Mouse (Mus musculus) neural tube, embryonic 15.5 days (tissue): ENCODE results near the gene Akap2. TPM values are rescaled to one million over a fixed set of nuclear protein-coding genes. Genes with fewer than 3 reads are reported as not detected.

ENCODE experiments used
- ATAC-seq: fragments of 200-750 bp; cut with Nextera tagmentation; 2 replicates; pipeline ENCODE4 v1.8.0; 2017; ENCODE audit warnings: mild to moderate bottlenecking, moderate TSS enrichment, moderate library complexity; ENCODE audit not compliant: low FRiP score
- H3K27ac ChIP-seq: fragments of 300-500 bp; sonication (generic); replicated peaks from 2 replicates; pipeline ENCODE4 v1.5.1; 2015; ENCODE audit warnings: mild to moderate bottlenecking, inconsistent platforms
- H3K27me3 ChIP-seq: fragments of 300-500 bp; sonication (generic); replicated peaks from 2 replicates; pipeline ENCODE4 v1.6.1; 2015; ENCODE audit warnings: inconsistent platforms
- H3K36me3 ChIP-seq: fragments of 300-500 bp; sonication (generic); 2 replicates; pipeline ENCODE4 v1.6.1; 2015; ENCODE audit warnings: inconsistent platforms
- H3K4me1 ChIP-seq: fragments of 300-500 bp; sonication (generic); 2 replicates; pipeline ENCODE4 v1.6.1; 2015; ENCODE audit warnings: inconsistent platforms
- H3K4me2 ChIP-seq: fragments of 300-500 bp; sonication (generic); 2 replicates; pipeline ENCODE4 v1.6.1; 2015; ENCODE audit warnings: inconsistent platforms, mild to moderate bottlenecking, moderate library complexity
- H3K4me3 ChIP-seq: fragments of 300-500 bp; sonication (generic); replicated peaks from 2 replicates; pipeline ENCODE4 v1.5.1; 2015; ENCODE audit warnings: mild to moderate bottlenecking, inconsistent platforms
- H3K9ac ChIP-seq: fragments of 300-500 bp; sonication (generic); replicated peaks from 2 replicates; pipeline ENCODE4 v1.6.1; 2015; ENCODE audit warnings: mild to moderate bottlenecking, inconsistent platforms
- H3K9me3 ChIP-seq: fragments of 300-500 bp; sonication (generic); replicated peaks from 2 replicates; pipeline ENCODE4 v1.6.1; 2016; ENCODE audit warnings: inconsistent platforms
- WGBS: fragments of 180-500 bp; shearing (Covaris S2); methylation state at CpG from one replicate; pipeline ENCODE4 v1.1.7; 2015; ENCODE audit warnings: mixed read lengths; 5-methylcytosine and 5-hydroxymethylcytosine counted together
- polyA plus RNA-seq: library from polyadenylated mRNA; unstranded; fragments of >200 nt; fragmentation: Nextera tagmentation; extraction: Ambion mirVana; gene quantifications from 2 replicates; pipeline ENCODE4 v1.2.1, GENCODE M21; 2015

Gene Akap2
- polyA plus RNA-seq, 1 experiment from 2014 or later = 11.0 TPM

DNA sequence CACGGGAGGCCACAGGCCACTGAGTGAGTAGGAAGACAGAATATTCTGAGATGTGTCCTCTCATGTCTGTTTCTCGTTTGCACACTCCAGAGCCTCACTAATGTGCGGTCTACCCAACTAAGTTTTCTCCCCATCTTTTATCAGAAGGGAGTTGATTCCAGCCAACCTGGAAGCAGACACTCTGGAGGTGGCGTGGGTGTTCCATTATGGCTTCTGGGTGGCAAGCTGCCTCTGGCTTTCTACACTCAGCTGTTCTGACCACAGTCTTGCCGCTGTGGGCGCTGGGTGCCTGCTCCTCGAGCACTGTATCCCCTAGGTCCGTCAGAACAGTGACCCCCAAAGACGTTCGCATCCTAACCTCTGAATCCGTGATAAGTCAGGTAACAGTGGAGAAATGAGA lies 34.5 kb upstream of the Akap2 start:
- no peak overlapping the region for H3K9ac ChIP-seq
- 90% methylated on average over 11 of the region's 11 CpGs for WGBS
- no peaks in the 10 kb centered on the region for H3K9me3 ChIP-seq
- no peak overlapping the region for H3K4me2 ChIP-seq
- no peaks in the 10 kb centered on the region for H3K36me3 ChIP-seq
- ATAC-seq = no peak
- H3K4me3 ChIP-seq = no peak overlapping the region
- no peak overlapping the region for H3K27ac ChIP-seq
- no peaks in the 10 kb centered on the region for H3K27me3 ChIP-seq
- no peaks in the 10 kb centered on the region for H3K4me1 ChIP-seq

DNA sequence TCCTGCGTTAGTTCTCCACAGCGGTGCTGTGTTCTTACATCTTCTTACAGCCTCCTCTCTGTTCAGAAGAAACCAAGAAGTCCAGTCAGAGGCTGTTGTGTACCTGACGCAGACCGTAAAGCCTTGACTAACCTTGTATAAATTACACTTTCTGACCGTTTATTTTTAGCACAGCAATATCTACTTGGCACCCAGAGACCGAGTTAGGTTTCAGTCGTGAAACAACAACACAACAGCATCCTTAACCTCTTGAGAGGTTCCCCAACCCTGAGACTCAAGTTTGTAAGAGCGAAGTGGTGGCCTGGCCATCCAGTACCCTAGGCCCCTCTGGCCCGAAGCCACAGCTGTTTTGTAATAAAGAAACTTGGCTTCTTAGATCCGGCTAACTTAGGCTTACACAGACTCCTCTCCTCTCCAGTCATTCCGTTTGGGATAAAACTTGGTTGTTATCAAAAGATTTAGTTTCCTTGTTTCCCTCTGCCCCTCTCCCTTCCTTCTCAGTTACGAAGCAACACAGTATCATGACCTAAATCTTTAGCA lies 32.7 kb upstream of the Akap2 start:
- H3K4me3 ChIP-seq = no peak overlapping the region
- no peak overlapping the region for H3K27ac ChIP-seq
- H3K4me1 ChIP-seq = no peaks in the 10 kb centered on the region
- H3K9me3 ChIP-seq = no peaks in the 10 kb centered on the region
- H3K4me2 ChIP-seq = no peak overlapping the region
- ATAC-seq = no peak
- 89% methylated on average over 12 of the region's 12 CpGs for WGBS
- no peaks in the 10 kb centered on the region for H3K36me3 ChIP-seq
- no peak overlapping the region for H3K9ac ChIP-seq
- H3K27me3 ChIP-seq = no peaks in the 10 kb centered on the region

DNA sequence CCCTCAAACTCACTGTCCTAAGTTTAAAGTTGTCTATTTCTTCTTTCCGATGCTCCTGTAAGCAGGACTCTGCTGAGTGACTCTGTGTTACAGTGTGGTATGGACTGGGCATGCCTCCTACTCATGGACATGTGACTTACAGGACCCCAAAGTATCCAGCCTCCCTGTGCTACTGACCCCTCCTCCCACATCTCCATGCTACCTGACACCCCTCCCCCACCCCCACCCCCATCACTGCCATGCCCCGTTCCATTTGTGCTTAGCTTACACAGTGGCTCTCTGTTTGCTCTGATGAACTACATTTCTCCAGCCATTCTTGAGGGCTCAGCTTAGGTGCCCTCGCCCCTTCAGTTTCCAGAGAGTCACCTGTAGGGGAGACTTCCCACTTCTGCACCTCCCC lies 30.7 kb upstream of the Akap2 start:
- no peak overlapping the region for H3K9ac ChIP-seq
- no peaks in the 10 kb centered on the region for H3K4me1 ChIP-seq
- no peaks in the 10 kb centered on the region for H3K9me3 ChIP-seq
- WGBS = 69% methylated on average over 3 of the region's 3 CpGs
- H3K4me3 ChIP-seq = no peak overlapping the region
- H3K4me2 ChIP-seq = no peak overlapping the region
- no peak for ATAC-seq
- H3K36me3 ChIP-seq = no peaks in the 10 kb centered on the region
- no peak overlapping the region for H3K27ac ChIP-seq
- H3K27me3 ChIP-seq = no peaks in the 10 kb centered on the region

DNA sequence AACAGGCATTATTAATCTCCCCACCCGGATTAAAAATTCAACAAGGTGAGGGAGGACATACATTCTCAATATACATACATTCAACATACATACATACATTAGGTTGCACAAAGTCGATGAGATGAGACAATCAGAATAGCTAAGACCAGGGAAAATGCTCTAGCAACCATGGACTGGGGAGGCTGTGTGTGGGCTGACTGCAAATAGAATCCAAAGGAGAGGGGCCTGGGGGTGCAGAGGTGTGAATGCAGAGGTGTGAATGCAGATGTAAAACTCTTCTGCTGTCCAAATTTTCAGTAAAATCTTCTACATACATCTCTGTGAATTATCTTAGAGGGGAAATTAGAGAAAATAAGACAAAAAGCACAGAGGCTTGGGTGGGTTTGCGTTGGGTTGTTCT lies 29.9 kb upstream of the Akap2 start:
- no peaks in the 10 kb centered on the region for H3K4me1 ChIP-seq
- no peaks in the 10 kb centered on the region for H3K36me3 ChIP-seq
- H3K4me2 ChIP-seq = no peak overlapping the region
- H3K27me3 ChIP-seq = no peaks in the 10 kb centered on the region
- no peak for ATAC-seq
- WGBS = 85% methylated on average over 3 of the region's 3 CpGs
- H3K27ac ChIP-seq = no peak overlapping the region
- no peak overlapping the region for H3K4me3 ChIP-seq
- H3K9ac ChIP-seq = no peak overlapping the region
- H3K9me3 ChIP-seq = no peaks in the 10 kb centered on the region

DNA sequence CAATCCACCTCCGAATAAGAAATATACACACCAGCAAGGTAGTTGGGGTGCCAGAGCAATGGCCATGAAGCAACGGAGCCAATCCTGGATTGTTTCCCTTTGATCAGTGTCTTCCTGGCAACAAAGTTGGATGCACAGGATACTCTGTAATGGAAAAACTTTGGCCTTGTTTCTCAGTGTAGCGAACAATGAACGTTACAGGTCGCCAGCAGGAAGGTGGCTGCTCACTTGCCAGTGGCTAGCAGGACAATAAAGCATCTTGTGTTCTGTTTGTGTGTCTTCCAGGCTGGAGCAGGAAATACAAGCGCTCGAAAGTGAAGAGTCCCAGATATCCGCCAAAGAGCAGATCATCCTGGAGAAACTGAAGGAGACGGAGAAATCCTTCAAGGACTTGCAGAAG lies 29.3 kb upstream of the Akap2 start:
- Histone ChIP-seq H3K27me3 (no peaks in the 10 kb centered on the region), H3K36me3 (no peaks in the 10 kb centered on the region), H3K4me1 (no peaks in the 10 kb centered on the region), H3K4me3 (no peak overlapping the region), H3K4me2 (no peak overlapping the region), H3K9ac (no peak overlapping the region), H3K9me3 (no peaks in the 10 kb centered on the region), H3K27ac (no peak overlapping the region)
- no peak for ATAC-seq
- WGBS = 83% methylated on average over 9 of the region's 9 CpGs

DNA sequence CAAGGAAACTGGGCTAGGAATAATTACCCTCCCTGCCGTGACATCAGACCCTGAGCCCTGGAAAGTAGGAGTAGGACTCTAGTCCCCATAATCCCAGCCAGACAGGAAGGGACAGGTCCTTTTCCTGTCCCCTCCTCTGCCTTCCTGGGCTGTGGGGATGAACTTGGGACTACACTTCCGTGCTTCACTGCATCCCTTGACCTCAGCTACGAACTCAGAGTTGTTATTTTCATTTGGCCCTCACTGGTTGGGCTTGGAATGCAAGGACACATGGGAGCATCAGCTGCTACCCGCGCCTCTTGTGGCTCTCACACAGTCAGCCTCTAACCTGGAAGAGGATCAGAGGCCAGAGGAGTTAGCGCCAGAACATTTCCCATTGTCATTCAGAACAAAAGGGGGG lies 27.5 kb upstream of the Akap2 start:
- H3K4me2 ChIP-seq = no peak overlapping the region
- 80% methylated on average over 6 of the region's 6 CpGs for WGBS
- no peak overlapping the region for H3K27ac ChIP-seq
- no peaks in the 10 kb centered on the region for H3K36me3 ChIP-seq
- ATAC-seq = no peak
- H3K4me1 ChIP-seq = no peaks in the 10 kb centered on the region
- H3K27me3 ChIP-seq = no peaks in the 10 kb centered on the region
- no peaks in the 10 kb centered on the region for H3K9me3 ChIP-seq
- H3K9ac ChIP-seq = no peak overlapping the region
- H3K4me3 ChIP-seq = no peak overlapping the region

DNA sequence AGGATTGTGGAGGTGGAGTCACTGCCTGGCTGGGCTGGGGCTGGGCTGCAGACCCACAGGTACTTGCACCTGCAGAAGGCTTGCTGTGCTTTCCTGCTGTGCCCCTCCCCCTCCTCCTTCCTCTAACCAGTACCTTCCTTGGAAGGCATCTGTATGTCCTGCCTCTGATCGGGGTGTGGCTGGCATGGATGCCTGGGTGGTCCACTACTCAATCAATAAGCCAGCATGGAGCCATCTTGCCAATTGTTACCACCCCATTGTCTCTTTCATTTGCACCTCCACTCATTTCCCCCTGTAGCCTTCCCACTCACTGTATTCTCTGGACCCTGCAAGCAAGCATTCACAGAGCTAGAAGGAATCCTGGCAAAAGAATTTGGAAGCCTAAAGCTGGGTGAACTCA lies 26.7 kb upstream of the Akap2 start:
- ATAC-seq = no peak
- Histone ChIP-seq H3K4me2 (no peak overlapping the region), H3K27ac (no peak overlapping the region), H3K4me3 (no peak overlapping the region), H3K36me3 (no peaks in the 10 kb centered on the region), H3K9me3 (no peaks in the 10 kb centered on the region), H3K27me3 (no peaks in the 10 kb centered on the region), H3K9ac (no peak overlapping the region), H3K4me1 (no peaks in the 10 kb centered on the region)
- WGBS = 30% methylated on average over 1 of the region's 1 CpGs

DNA sequence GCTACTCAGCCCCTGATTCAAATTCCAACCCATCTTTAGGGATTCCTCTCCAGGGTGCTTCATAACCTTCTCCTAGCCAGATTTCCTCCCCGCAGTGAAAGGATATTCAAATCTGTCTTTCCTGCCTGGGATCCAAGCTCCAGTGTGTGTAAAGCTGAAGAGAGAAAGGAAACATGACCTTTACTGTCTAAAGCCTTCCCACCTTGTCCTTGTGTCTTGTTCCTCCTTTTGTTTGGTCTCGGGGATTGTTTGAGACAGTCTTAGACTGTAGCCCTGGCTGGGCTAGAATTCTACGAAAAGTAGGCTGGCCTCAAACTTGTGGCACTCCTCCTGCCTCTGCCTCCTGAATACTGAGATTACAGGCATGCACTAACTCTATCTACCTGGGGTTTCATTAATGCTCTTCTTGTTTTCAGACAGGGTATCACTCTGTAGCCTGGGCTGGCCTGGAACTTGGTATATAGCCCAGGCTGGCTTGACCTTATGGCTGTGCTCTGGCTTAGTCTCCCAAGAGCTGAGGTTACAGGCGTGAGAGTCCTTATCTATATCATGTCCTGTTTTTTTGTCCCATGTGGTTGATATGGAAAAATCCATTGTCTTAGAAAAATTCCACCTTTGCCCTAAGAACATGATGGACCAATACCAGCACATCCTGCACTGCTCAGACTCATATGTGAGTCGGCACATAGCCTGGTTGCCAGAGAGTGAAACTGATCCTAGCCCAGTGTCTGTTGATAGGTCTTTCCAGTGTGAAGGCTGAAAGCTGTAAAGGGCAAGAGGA lies 22.9 kb upstream of the Akap2 start:
- Histone ChIP-seq H3K4me3 (no peak overlapping the region), H3K4me2 (no peak overlapping the region), H3K27ac (no peak overlapping the region), H3K36me3 (no peaks in the 10 kb centered on the region), H3K9me3 (no peaks in the 10 kb centered on the region), H3K4me1 (no peaks in the 10 kb centered on the region), H3K27me3 (no peaks in the 10 kb centered on the region), H3K9ac (no peak overlapping the region)
- ATAC-seq = no peak
- 83% methylated on average over 5 of the region's 5 CpGs for WGBS

DNA sequence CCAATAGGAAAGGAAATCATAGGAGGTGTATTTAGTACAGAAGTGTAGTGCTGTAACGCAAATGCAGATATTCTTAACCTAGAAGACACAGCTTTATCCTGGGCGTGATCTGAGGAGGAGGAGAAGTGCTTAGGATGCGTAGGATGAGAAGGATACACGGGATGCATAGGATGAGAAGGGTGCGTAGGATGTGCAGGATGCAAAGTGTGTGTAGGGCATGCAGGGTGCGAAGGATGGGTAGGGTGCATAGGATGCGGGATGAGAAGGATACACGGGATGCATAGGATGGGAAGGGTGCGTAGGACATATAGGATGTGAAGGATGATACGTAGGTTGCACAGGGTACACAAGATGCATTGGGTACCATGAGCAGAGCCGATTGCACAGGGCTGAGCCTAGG lies 20.5 kb upstream of the Akap2 start:
- Histone ChIP-seq H3K9ac (no peak overlapping the region), H3K9me3 (no peaks in the 10 kb centered on the region), H3K4me2 (no peak overlapping the region), H3K36me3 (no peaks in the 10 kb centered on the region), H3K4me1 (no peaks in the 10 kb centered on the region), H3K27ac (no peak overlapping the region), H3K27me3 (no peaks in the 10 kb centered on the region), H3K4me3 (no peak overlapping the region)
- ATAC-seq = no peak
- 97% methylated on average over 11 of the region's 11 CpGs for WGBS

DNA sequence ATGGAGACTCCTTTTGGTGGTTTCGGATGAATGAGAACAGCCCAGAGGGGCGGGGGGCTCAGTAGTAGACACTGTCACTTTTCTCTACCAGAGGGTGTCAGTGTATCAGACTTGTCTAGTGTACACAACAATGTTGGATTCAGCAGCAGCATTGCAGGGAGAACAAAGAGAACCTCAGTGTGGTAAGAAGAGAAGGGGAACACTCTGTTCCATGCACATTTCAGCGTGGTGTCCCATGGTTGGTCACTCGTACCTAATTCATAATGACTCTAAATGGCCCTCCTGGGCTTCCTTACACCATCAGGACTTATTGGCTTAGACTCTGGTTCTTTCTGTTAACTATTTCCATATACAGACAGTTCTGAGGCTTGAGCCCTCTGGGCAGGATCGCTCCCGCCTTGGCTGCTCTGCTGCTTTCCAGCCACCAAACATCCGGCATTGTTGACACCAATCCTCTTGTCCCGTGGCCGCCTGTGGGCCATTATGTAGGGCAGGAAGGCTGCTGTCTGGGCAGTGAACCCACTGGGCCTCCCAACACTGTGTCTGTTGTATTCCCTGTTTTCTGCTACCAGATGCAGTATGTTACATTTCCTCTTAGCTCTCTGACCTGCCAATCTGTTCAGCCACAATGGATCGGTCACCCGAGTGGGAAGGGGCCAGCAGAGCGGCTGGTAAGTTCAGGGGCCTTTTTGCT lies 19.4 kb upstream of the Akap2 start:
- Histone ChIP-seq H3K9ac (no peak overlapping the region), H3K4me2 (no peak overlapping the region), H3K4me1 (no peaks in the 10 kb centered on the region), H3K9me3 (no peaks in the 10 kb centered on the region), H3K4me3 (no peak overlapping the region), H3K27ac (no peak overlapping the region), H3K36me3 (no peaks in the 10 kb centered on the region), H3K27me3 (no peaks in the 10 kb centered on the region)
- ATAC-seq = no peak
- 83% methylated on average over 12 of the region's 12 CpGs for WGBS

DNA sequence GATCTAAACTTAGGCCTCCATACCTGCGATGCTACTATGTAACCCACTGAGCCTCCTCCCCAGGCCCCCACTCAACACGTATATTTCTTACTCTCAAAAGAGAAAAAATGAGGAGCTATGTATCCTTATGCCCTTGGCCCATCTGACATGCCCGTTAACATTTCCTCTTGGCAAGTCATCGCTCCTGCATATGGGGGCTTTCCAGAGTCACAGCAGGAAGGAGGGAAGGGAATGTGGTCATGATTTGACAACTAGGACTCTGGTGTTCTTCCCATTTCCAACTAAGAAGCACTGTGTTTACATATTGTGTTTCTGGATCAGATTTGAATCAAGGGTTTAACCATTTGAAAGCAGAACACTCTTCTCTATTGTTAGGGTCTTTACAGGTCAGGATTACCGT lies 15.9 kb upstream of the Akap2 start:
- H3K4me3 ChIP-seq = no peak overlapping the region
- no peaks in the 10 kb centered on the region for H3K27me3 ChIP-seq
- H3K4me1 ChIP-seq = no peaks in the 10 kb centered on the region
- no peak overlapping the region for H3K9ac ChIP-seq
- no peaks in the 10 kb centered on the region for H3K9me3 ChIP-seq
- WGBS = 86% methylated on average over 5 of the region's 5 CpGs
- ATAC-seq = no peak
- no peaks in the 10 kb centered on the region for H3K36me3 ChIP-seq
- H3K27ac ChIP-seq = no peak overlapping the region
- H3K4me2 ChIP-seq = no peak overlapping the region
